Mouse (Mus musculus) liver, embryonic 12.5 days (tissue): ENCODE measurements around the gene Arsg. TPM values are rescaled to one million over a fixed set of nuclear protein-coding genes. Genes with fewer than 3 reads are reported as not detected.
"Not testable (repeated sequence)": the region's sequence is repeated elsewhere in the genome, so short reads cannot be mapped to it uniquely, and the experiment has no call there.

Experiments
- ATAC-seq: fragments of 200-750 bp; cut with Nextera tagmentation; 2 replicates; pipeline ENCODE4 v1.8.0; 2017; ENCODE audit warnings: moderate number of reproducible peaks, mild to moderate bottlenecking, moderate library complexity
- H3K27ac ChIP-seq: fragments of 300-500 bp; sonication (generic); 2 replicates; pipeline ENCODE4 v1.5.1; 2016; ENCODE audit warnings: mild to moderate bottlenecking
- H3K27me3 ChIP-seq: fragments of 300-500 bp; sonication (generic); replicated peaks from 2 replicates; pipeline ENCODE4 v1.6.1; 2016; ENCODE audit warnings: mild to moderate bottlenecking, moderate library complexity
- H3K36me3 ChIP-seq: fragments of 300-500 bp; sonication (generic); 2 replicates; pipeline ENCODE4 v1.6.1; 2016; ENCODE audit warnings: mild to moderate bottlenecking, moderate library complexity
- H3K4me1 ChIP-seq: fragments of 300-500 bp; sonication (generic); 2 replicates; pipeline ENCODE4 v1.6.1; 2016
- H3K4me2 ChIP-seq: fragments of 300-500 bp; sonication (generic); 2 replicates; pipeline ENCODE4 v1.6.1; 2016; ENCODE audit warnings: mild to moderate bottlenecking, moderate library complexity
- H3K4me3 ChIP-seq: fragments of 300-500 bp; sonication (generic); 2 replicates; pipeline ENCODE4 v1.5.1; 2016; ENCODE audit warnings: mild to moderate bottlenecking, moderate library complexity
- H3K9ac ChIP-seq: fragments of 300-500 bp; sonication (generic); 2 replicates; pipeline ENCODE4 v1.6.1; 2016; ENCODE audit warnings: mild to moderate bottlenecking, moderate library complexity
- H3K9me3 ChIP-seq: fragments of 300-500 bp; sonication (generic); replicated peaks from 2 replicates; pipeline ENCODE4 v1.6.1; 2016; ENCODE audit warnings: mild to moderate bottlenecking, moderate library complexity
- WGBS: fragments of 180-500 bp; shearing (Covaris S2); methylation state at CpG from one replicate; pipeline ENCODE4 v1.1.7; 2016; ENCODE audit not compliant: insufficient replicate concordance; 5-methylcytosine and 5-hydroxymethylcytosine counted together
- polyA plus RNA-seq: library from polyadenylated mRNA; unstranded; fragments of >200 nt; fragmentation: Nextera tagmentation; extraction: Ambion mirVana; gene quantifications from 2 replicates; pipeline ENCODE4 v1.2.1, GENCODE M21; 2016

Arsg gene
- polyA plus RNA-seq, 1 experiment from 2014 or later: 3.7 TPM

- no peak overlapping the region for H3K4me2 ChIP-seq
- ATAC-seq: 0 out of 2 replicates have a peak, but pooled peaks have one; percentile 20
- H3K9me3 ChIP-seq: no peaks in the 10 kb centered on the region
- H3K27me3 ChIP-seq: no peaks in the 10 kb centered on the region
- no peak overlapping the region for H3K4me3 ChIP-seq
- H3K27ac ChIP-seq: no peak overlapping the region
- 85% methylated on average over 15 of the region's 15 CpGs for WGBS
- no peak overlapping the region for H3K9ac ChIP-seq
- H3K4me1 ChIP-seq: peaks cover 22% of the 10 kb centered on the region
- no peaks in the 10 kb centered on the region for H3K36me3 ChIP-seq
Observed at GRCm38 (mm10) chr11:109485398-109486045, 12.3 kb downstream of the Arsg start.

- Histone ChIP-seq H3K27ac (no peak overlapping the region), H3K36me3 (no peaks in the 10 kb centered on the region), H3K4me1 (peaks cover 16% of the 10 kb centered on the region), H3K4me2 (no peak overlapping the region), H3K27me3 (no peaks in the 10 kb centered on the region), H3K9ac (no peak overlapping the region), H3K4me3 (no peak overlapping the region), H3K9me3 (no peaks in the 10 kb centered on the region)
- ATAC-seq: no peak
- 64% methylated on average over 1 of the region's 1 CpGs for WGBS
Observed at GRCm38 (mm10) chr11:109487111-109487510, 13.9 kb downstream of the Arsg start.

GRCm38 (mm10) chr11:109487991-109488684 is 15.0 kb downstream of the Arsg start:
- Histone ChIP-seq H3K4me3 (no peak overlapping the region), H3K27ac (no peak overlapping the region), H3K4me1 (peaks cover 27% of the 10 kb centered on the region), H3K4me2 (no peak overlapping the region), H3K9ac (no peak overlapping the region), H3K27me3 (no peaks in the 10 kb centered on the region), H3K9me3 (no peaks in the 10 kb centered on the region), H3K36me3 (no peaks in the 10 kb centered on the region)
- no peak for ATAC-seq
- 53% methylated on average over 10 of the region's 10 CpGs for WGBS

- H3K9ac ChIP-seq: no peak overlapping the region
- no peaks in the 10 kb centered on the region for H3K27me3 ChIP-seq
- H3K36me3 ChIP-seq: no peaks in the 10 kb centered on the region
- no peak overlapping the region for H3K4me2 ChIP-seq
- H3K27ac ChIP-seq: no peak overlapping the region
- no peak for ATAC-seq
- no peak overlapping the region for H3K4me3 ChIP-seq
- H3K4me1 ChIP-seq: peaks cover 43% of the 10 kb centered on the region
- no peaks in the 10 kb centered on the region for H3K9me3 ChIP-seq
- 77% methylated on average over 2 of the region's 2 CpGs for WGBS
Observed at GRCm38 (mm10) chr11:109489763-109490162, 16.6 kb downstream of the Arsg start.

- H3K27me3 ChIP-seq: no peaks in the 10 kb centered on the region
- no peaks in the 10 kb centered on the region for H3K9me3 ChIP-seq
- H3K4me2 ChIP-seq: no peak overlapping the region
- H3K4me1 ChIP-seq: peaks cover 64% of the 10 kb centered on the region
- H3K4me3 ChIP-seq: no peak overlapping the region
- H3K9ac ChIP-seq: no peak overlapping the region
- H3K36me3 ChIP-seq: no peaks in the 10 kb centered on the region
- H3K27ac ChIP-seq: peak overlapping the region; percentile 76; the same call in 1 of the 2 replicates
- ATAC-seq: no peak
- WGBS: 77% methylated on average over 4 of the region's 4 CpGs
Observed at GRCm38 (mm10) chr11:109491844-109492243, 18.7 kb downstream of the Arsg start.

- not testable (repeated sequence) for H3K9me3 ChIP-seq, H3K4me3 ChIP-seq, H3K27me3 ChIP-seq, H3K36me3 ChIP-seq
- 27% methylated on average over 8 of the region's 8 CpGs for WGBS
- Histone ChIP-seq H3K4me1 (peaks cover 73% of the 10 kb centered on the region), H3K9ac (peak overlapping the region; percentile 10), H3K4me2 (peak overlapping the region; percentile 26), H3K27ac (peak overlapping the region; percentile 76)
- ATAC-seq: peak; percentile 84
Observed at GRCm38 (mm10) chr11:109492847-109493464, 19.8 kb downstream of the Arsg start.

GRCm38 (mm10) chr11:109494890-109495770 is 22.0 kb downstream of the Arsg start:
- 46% methylated on average over 24 of the region's 24 CpGs for WGBS

GRCm38 (mm10) chr11:109495771-109496474 is 22.7 kb downstream of the Arsg start:
- 0 out of 2 replicates have a peak, but pooled peaks have one; percentile 25 for ATAC-seq
- Histone ChIP-seq H3K27me3 (no peaks in the 10 kb centered on the region), H3K9ac (no peak overlapping the region), H3K4me3 (no peak overlapping the region), H3K4me2 (peak overlapping the region; percentile 27), H3K9me3 (no peaks in the 10 kb centered on the region), H3K4me1 (peaks cover 68% of the 10 kb centered on the region), H3K36me3 (no peaks in the 10 kb centered on the region), H3K27ac (peak overlapping the region; percentile 34; the same call in 1 of the 2 replicates)
- 24% methylated on average over 14 of the region's 14 CpGs for WGBS

More at GRCm38 (mm10) chr11:109494890-109495770, 22.0 kb downstream of the Arsg start:
- peak overlapping the region; percentile 34; the same call in 1 of the 2 replicates for H3K27ac ChIP-seq
- no peaks in the 10 kb centered on the region for H3K36me3 ChIP-seq
- H3K9ac ChIP-seq: peak overlapping the region; percentile 33; the same call in 1 of the 2 replicates
- H3K4me2 ChIP-seq: peak overlapping the region; percentile 27
- H3K4me3 ChIP-seq: no peak overlapping the region
- ATAC-seq: no peak
- no peaks in the 10 kb centered on the region for H3K27me3 ChIP-seq
- H3K9me3 ChIP-seq: no peaks in the 10 kb centered on the region
- peaks cover 68% of the 10 kb centered on the region for H3K4me1 ChIP-seq

GRCm38 (mm10) chr11:109496475-109496993 is 23.4 kb downstream of the Arsg start:
- Histone ChIP-seq H3K9ac (no peak overlapping the region), H3K27ac (peak overlapping the region; percentile 12; the same call in 1 of the 2 replicates), H3K9me3 (no peaks in the 10 kb centered on the region), H3K4me1 (peaks cover 67% of the 10 kb centered on the region), H3K4me2 (peak overlapping the region; percentile 27), H3K4me3 (no peak overlapping the region), H3K27me3 (no peaks in the 10 kb centered on the region), H3K36me3 (no peaks in the 10 kb centered on the region)
- ATAC-seq: no peak
- 67% methylated on average over 7 of the region's 7 CpGs for WGBS

- 66% methylated on average over 6 of the region's 6 CpGs for WGBS
- no peak for ATAC-seq
- Histone ChIP-seq H3K9ac (no peak overlapping the region), H3K27ac (no peak overlapping the region), H3K4me3 (no peak overlapping the region), H3K4me2 (no peak overlapping the region), H3K9me3 (no peaks in the 10 kb centered on the region), H3K36me3 (no peaks in the 10 kb centered on the region), H3K4me1 (peaks cover 64% of the 10 kb centered on the region), H3K27me3 (no peaks in the 10 kb centered on the region)
Observed at GRCm38 (mm10) chr11:109496996-109497714, 24.0 kb downstream of the Arsg start.
